Mouse (Mus musculus) MEL (cell line): ENCODE measurements at regions not wholly inside any gene's neighbourhood (a gene's known extent, or its start where the extent isn't known, plus 50 kb on each side); places are given as distances from the start of the nearest gene placed in this dataset.

ENCODE experiments used
- DNase-seq: peaks from one replicate; pipeline ENCODE4 v3.0.0; 2011; ENCODE audit warnings: low read depth, low spot score
- H3K27ac ChIP-seq: 2 replicates; pipeline ENCODE4 v1.5.1; 2012; ENCODE audit warnings: low read depth, mild to moderate bottlenecking, control low read depth, low read length, moderate library complexity; ENCODE audit not compliant: control insufficient read depth
- H3K27me3 ChIP-seq, 2 experiments: fragments of 150-350 bp in 1 of 2; sonication (generic) in 1 of 2; 2 replicates each; pipeline ENCODE4 v1.6.1; 2012; ENCODE audit warnings: low read length in 2 of 2, mild to moderate bottlenecking in 2 of 2, improper control_type of control experiment in 1 of 2, moderate library complexity in 1 of 2; ENCODE audit not compliant: insufficient read depth in 2 of 2, control insufficient read depth in 1 of 2
- H3K36me3 ChIP-seq, 2 experiments: 2 replicates each; pipeline ENCODE4 v1.6.1; 2012 to 2014; ENCODE audit warnings: low read length in 2 of 2, improper control_type of control experiment in 1 of 2, inconsistent platforms in 1 of 2, mild to moderate bottlenecking in 1 of 2; ENCODE audit not compliant: insufficient read depth in 2 of 2, control insufficient read depth in 1 of 2
- H3K4me1 ChIP-seq, 2 experiments: fragments of 150-350 bp in 1 of 2; sonication (generic) in 1 of 2; 2 replicates each; pipeline ENCODE4 v1.6.1; 2012; ENCODE audit warnings: low read length in 2 of 2, improper control_type of control experiment in 1 of 2, mild to moderate bottlenecking in 1 of 2; ENCODE audit not compliant: insufficient read depth in 2 of 2, control insufficient read depth in 1 of 2
- H3K4me3 ChIP-seq, 2 experiments: fragments of 150-350 bp in 1 of 2; sonication (generic) in 1 of 2; 2 replicates each; pipeline ENCODE4 v1.5.1; 2012; ENCODE audit warnings: low read depth in 2 of 2, low read length in 2 of 2, mild to moderate bottlenecking in 2 of 2, moderate library complexity in 2 of 2, control low read depth in 1 of 2, improper control_type of control experiment in 1 of 2; ENCODE audit not compliant: control insufficient read depth in 1 of 2, insufficient read depth in 1 of 2
- H3K79me2 ChIP-seq: 2 replicates; pipeline ENCODE4 v1.6.1; 2012; ENCODE audit warnings: mild to moderate bottlenecking, low read length, moderate library complexity; ENCODE audit not compliant: control insufficient read depth, poor library complexity, insufficient read depth
- H3K9ac ChIP-seq: 2 replicates; pipeline ENCODE4 v1.6.1; 2012; ENCODE audit warnings: low read depth, mild to moderate bottlenecking, control low read depth, low read length, moderate library complexity; ENCODE audit not compliant: control insufficient read depth, poor library complexity, severe bottlenecking
- H3K9me3 ChIP-seq: fragments of 150-350 bp; sonication (generic); replicated peaks from 2 replicates; pipeline ENCODE4 v1.6.1; 2012; ENCODE audit warnings: mild to moderate bottlenecking, low read length, improper control_type of control experiment, moderate library complexity; ENCODE audit not compliant: insufficient read depth
- BHLHE40 ChIP-seq: IDR thresholded peaks from 2 replicates; pipeline ENCODE4 v1.6.1; 2012; ENCODE audit warnings: low read depth, mild to moderate bottlenecking, inconsistent platforms, low read length, improper control_type of control experiment, borderline replicate concordance
- ETS1 ChIP-seq: IDR thresholded peaks from 2 replicates; pipeline ENCODE4 v1.6.1; 2012; ENCODE audit warnings: low read depth, mild to moderate bottlenecking, inconsistent platforms, low read length, improper control_type of control experiment, moderate library complexity
- JUND ChIP-seq: IDR thresholded peaks from 2 replicates; pipeline ENCODE4 v1.6.1; 2011; ENCODE audit warnings: low read depth, mild to moderate bottlenecking, improper control_type of control experiment, low read length
- KAT2A ChIP-seq: conservative IDR thresholded peaks from 2 replicates; pipeline ENCODE4 v1.6.1; 2012; ENCODE audit warnings: low read depth, low read length, improper control_type of control experiment, inconsistent platforms
- MAX ChIP-seq: IDR thresholded peaks from 2 replicates; pipeline ENCODE4 v1.6.1; 2011; ENCODE audit warnings: low read length, improper control_type of control experiment
- MAZ ChIP-seq: IDR thresholded peaks from 2 replicates; pipeline ENCODE4 v1.6.1; 2012; ENCODE audit warnings: low read depth, mild to moderate bottlenecking, inconsistent platforms, low read length, improper control_type of control experiment
- MXI1 ChIP-seq: IDR thresholded peaks from 2 replicates; pipeline ENCODE4 v1.6.1; 2011; ENCODE audit warnings: mild to moderate bottlenecking, low read depth, low read length, improper control_type of control experiment
- MYC ChIP-seq: IDR thresholded peaks from 2 replicates; pipeline ENCODE4 v1.6.1; 2011; ENCODE audit warnings: low read depth, mild to moderate bottlenecking, low read length, improper control_type of control experiment, moderate library complexity
- NELFE ChIP-seq: IDR thresholded peaks from 2 replicates; pipeline ENCODE4 v1.6.1; 2011; ENCODE audit warnings: low read depth, low read length, improper control_type of control experiment
- NRF1 ChIP-seq: IDR thresholded peaks from 2 replicates; pipeline ENCODE4 v1.6.1; 2014; ENCODE audit warnings: low read depth, mild to moderate bottlenecking, inconsistent platforms, low read length, improper control_type of control experiment, moderate library complexity; ENCODE audit not compliant: poor library complexity, insufficient read depth, severe bottlenecking
- POLR2AphosphoS2 ChIP-seq: IDR thresholded peaks from 2 replicates; pipeline ENCODE4 v1.6.1; 2011; ENCODE audit warnings: low read length, improper control_type of control experiment
- TCF12 ChIP-seq: IDR thresholded peaks from 2 replicates; pipeline ENCODE4 v1.6.1; 2014; ENCODE audit warnings: low read depth, mild to moderate bottlenecking, inconsistent platforms, low read length, improper control_type of control experiment, moderate library complexity
- UBTF ChIP-seq: IDR thresholded peaks from 2 replicates; pipeline ENCODE4 v1.6.1; 2012; ENCODE audit warnings: low read depth, mild to moderate bottlenecking, inconsistent platforms, low read length, improper control_type of control experiment, moderate library complexity, borderline replicate concordance; ENCODE audit not compliant: insufficient read depth
- USF2 ChIP-seq, 2 experiments: IDR thresholded peaks; 2 replicates each; pipeline ENCODE4 v1.6.1; 2011 to 2012; ENCODE audit warnings: improper control_type of control experiment in 2 of 2, low read length in 2 of 2, borderline replicate concordance in 1 of 2, inconsistent platforms in 1 of 2, low read depth in 1 of 2, mild to moderate bottlenecking in 1 of 2; ENCODE audit not compliant: insufficient read depth in 1 of 2
- ZKSCAN1 ChIP-seq: IDR thresholded peaks from 2 replicates; pipeline ENCODE4 v1.6.1; 2012; ENCODE audit warnings: low read depth, mild to moderate bottlenecking, inconsistent platforms, low read length, improper control_type of control experiment, moderate library complexity
- ZMIZ1 ChIP-seq: IDR thresholded peaks from 2 replicates; pipeline ENCODE4 v1.6.1; 2012; ENCODE audit warnings: low read depth, mild to moderate bottlenecking, inconsistent platforms, low read length, improper control_type of control experiment, moderate library complexity

GRCm38 (mm10) chr14:108635266-108635665 is 278.7 kb downstream of the Slitrk1 start (continued):
- TF ChIP-seq UBTF (no peak), ZKSCAN1 (no peak), USF2 (IDR thresholded peaks at IDR 0.05; ENCODE audit: borderline replicate concordance in 1 of 2, insufficient read depth in 1 of 2, low read depth in 1 of 2, low read length in 2 of 2) (no peak)

GRCm38 (mm10) chr14:108610028-108610427 is 303.9 kb downstream of the Slitrk1 start:
- Histone ChIP-seq H3K27ac (no peak overlapping the region), H3K9ac (no peak overlapping the region), H3K4me3 (no peak overlapping the region), H3K36me3 (no peaks in the 10 kb centered on the region), H3K4me1 (no peaks in the 10 kb centered on the region), H3K27me3 (no peaks in the 10 kb centered on the region), H3K79me2 (no peaks in the 10 kb centered on the region), H3K9me3 (no peaks in the 10 kb centered on the region)
- no peak for TF ChIP-seq MXI1
- TF ChIP-seq NRF1: no peak
- TF ChIP-seq ETS1: no peak
- TF ChIP-seq JUND: no peak
- no peak for TF ChIP-seq MAZ
- no peak for TF ChIP-seq NELFE
- TF ChIP-seq POLR2AphosphoS2: no peak
- TF ChIP-seq MYC: no peak
- TF ChIP-seq TCF12: no peak
- no peak for TF ChIP-seq BHLHE40
- TF ChIP-seq MAX: no peak
- no peak for TF ChIP-seq USF2 (IDR thresholded peaks at IDR 0.05; ENCODE audit: borderline replicate concordance in 1 of 2, insufficient read depth in 1 of 2, low read depth in 1 of 2, low read length in 2 of 2)
- no peak for TF ChIP-seq ZMIZ1
- no peak for TF ChIP-seq KAT2A
- no peak for DNase-seq
